Mouse (Mus musculus): ENCODE measurements around the gene Cdca8. TPM values are rescaled to one million over a fixed set of nuclear protein-coding genes. Genes with fewer than 3 reads are reported as not detected.

Cdca8 gene
- polyA plus RNA-seq, 1 experiment from 2014 or later: 200 TPM

- no peak overlapping the region for H3K27ac ChIP-seq (replicated peaks; ENCODE audit: low read depth, low read length)
- H3K4me1 ChIP-seq (ENCODE audit: control insufficient read depth, insufficient read depth, low read length): no peaks in the 10 kb centered on the region
- H3K4me2 ChIP-seq (ENCODE audit: low read depth, low read length): no peak overlapping the region
- WGBS: 78% methylated on average over 3 of the region's 3 CpGs
- H3K36me3 ChIP-seq (replicated peaks; ENCODE audit: control insufficient read depth, insufficient read depth, low read depth, low read length): no peaks in the 10 kb centered on the region
- no peaks in the 10 kb centered on the region for H3K9me3 ChIP-seq (replicated peaks; ENCODE audit: control insufficient read depth, low read length)
- H3K4me3 ChIP-seq (ENCODE audit: low read depth, low read length): no peak overlapping the region
- H3K27me3 ChIP-seq (ENCODE audit: control insufficient read depth, insufficient read depth, low read length): no peaks in the 10 kb centered on the region
- ATAC-seq (replicated peaks; ENCODE audit: insufficient number of reproducible peaks, low FRiP score, low TSS enrichment, low read depth) (no peak), DNase-seq (ENCODE audit: low spot score) (no peak)
- no peak overlapping the region for H3K9ac ChIP-seq (replicated peaks; ENCODE audit: low read length)
Measured at GRCm38 (mm10) chr4:124949488-124949887, 10.4 kb upstream of the Cdca8 start.

GRCm38 (mm10) chr4:124944961-124945360 lies 5.8 kb upstream of the Cdca8 start:
- Histone ChIP-seq H3K36me3 (replicated peaks; ENCODE audit: control insufficient read depth, insufficient read depth, low read depth, low read length) (no peaks in the 10 kb centered on the region), H3K4me2 (ENCODE audit: low read depth, low read length) (no peak overlapping the region), H3K9me3 (replicated peaks; ENCODE audit: control insufficient read depth, low read length) (no peaks in the 10 kb centered on the region), H3K27me3 (ENCODE audit: control insufficient read depth, insufficient read depth, low read length) (no peaks in the 10 kb centered on the region), H3K27ac (replicated peaks; ENCODE audit: low read depth, low read length) (no peak overlapping the region), H3K4me3 (ENCODE audit: low read depth, low read length) (no peak overlapping the region), H3K9ac (replicated peaks; ENCODE audit: low read length) (no peak overlapping the region), H3K4me1 (ENCODE audit: control insufficient read depth, insufficient read depth, low read length) (no peaks in the 10 kb centered on the region)
- 58% methylated on average over 2 of the region's 2 CpGs for WGBS
- no peak for ATAC-seq (replicated peaks; ENCODE audit: insufficient number of reproducible peaks, low FRiP score, low TSS enrichment, low read depth)
- DNase-seq (ENCODE audit: low spot score): peak; percentile 33

GRCm38 (mm10) chr4:124943781-124944180 lies 4.7 kb upstream of the Cdca8 start:
- no peaks in the 10 kb centered on the region for H3K9me3 ChIP-seq (replicated peaks; ENCODE audit: control insufficient read depth, low read length)
- no peaks in the 10 kb centered on the region; the same call in 1 of the 2 replicates for H3K36me3 ChIP-seq (replicated peaks; ENCODE audit: control insufficient read depth, insufficient read depth, low read depth, low read length)
- H3K27me3 ChIP-seq (ENCODE audit: control insufficient read depth, insufficient read depth, low read length): no peaks in the 10 kb centered on the region
- peak; percentile 46 for DNase-seq (ENCODE audit: low spot score)
- no peak overlapping the region for H3K27ac ChIP-seq (replicated peaks; ENCODE audit: low read depth, low read length)
- H3K4me1 ChIP-seq (ENCODE audit: control insufficient read depth, insufficient read depth, low read length): no peaks in the 10 kb centered on the region
- H3K4me3 ChIP-seq (ENCODE audit: low read depth, low read length): no peak overlapping the region
- ATAC-seq (replicated peaks; ENCODE audit: insufficient number of reproducible peaks, low FRiP score, low TSS enrichment, low read depth): no peak
- H3K9ac ChIP-seq (replicated peaks; ENCODE audit: low read length): no peak overlapping the region
- H3K4me2 ChIP-seq (ENCODE audit: low read depth, low read length): no peak overlapping the region
- WGBS: 62% methylated on average over 5 of the region's 5 CpGs

GRCm38 (mm10) chr4:124943022-124943421 lies 3.9 kb upstream of the Cdca8 start:
- no peaks in the 10 kb centered on the region for H3K4me1 ChIP-seq (ENCODE audit: control insufficient read depth, insufficient read depth, low read length)
- no peaks in the 10 kb centered on the region for H3K9me3 ChIP-seq (replicated peaks; ENCODE audit: control insufficient read depth, low read length)
- ATAC-seq (replicated peaks; ENCODE audit: insufficient number of reproducible peaks, low FRiP score, low TSS enrichment, low read depth) (no peak), DNase-seq (ENCODE audit: low spot score) (peak; percentile 88)
- H3K4me2 ChIP-seq (ENCODE audit: low read depth, low read length): no peak overlapping the region
- H3K9ac ChIP-seq (replicated peaks; ENCODE audit: low read length): no peak overlapping the region
- WGBS: 10% methylated on average over 4 of the region's 4 CpGs
- H3K27ac ChIP-seq (replicated peaks; ENCODE audit: low read depth, low read length): no peak overlapping the region
- H3K4me3 ChIP-seq (ENCODE audit: low read depth, low read length): no peak overlapping the region
- no peaks in the 10 kb centered on the region; the same call in 1 of the 2 replicates for H3K36me3 ChIP-seq (replicated peaks; ENCODE audit: control insufficient read depth, insufficient read depth, low read depth, low read length)
- H3K27me3 ChIP-seq (ENCODE audit: control insufficient read depth, insufficient read depth, low read length): no peaks in the 10 kb centered on the region

GRCm38 (mm10) chr4:124936613-124937471 lies 2.3 kb downstream of the Cdca8 start, which contains the start of gene 9930104L06Rik:
Gene 9930104L06Rik (plus strand): TSS chr4:124937048.
- DNase-seq (ENCODE audit: low spot score) (peak; percentile 99), ATAC-seq (replicated peaks; ENCODE audit: insufficient number of reproducible peaks, low FRiP score, low TSS enrichment, low read depth) (peak; percentile 97)
- Histone ChIP-seq H3K9me3 (replicated peaks; ENCODE audit: control insufficient read depth, low read length) (no peaks in the 10 kb centered on the region), H3K36me3 (replicated peaks; ENCODE audit: control insufficient read depth, insufficient read depth, low read depth, low read length) (no peaks in the 10 kb centered on the region; the same call in 1 of the 2 replicates), H3K9ac (replicated peaks; ENCODE audit: low read length) (peak within 1 kb of the TSS; percentile 80), H3K4me2 (ENCODE audit: low read depth, low read length) (peak within 1 kb of the TSS; percentile 71), H3K4me1 (ENCODE audit: control insufficient read depth, insufficient read depth, low read length) (no peaks in the 10 kb centered on the region), H3K27me3 (ENCODE audit: control insufficient read depth, insufficient read depth, low read length) (no peaks in the 10 kb centered on the region), H3K27ac (replicated peaks; ENCODE audit: low read depth, low read length) (no peak within 1 kb of the TSS), H3K4me3 (ENCODE audit: low read depth, low read length) (peak within 1 kb of the TSS; percentile 79)
- WGBS: under 1% methylated on average over 52 of the region's 52 CpGs

- no peak overlapping the region for H3K4me3 ChIP-seq (ENCODE audit: low read depth, low read length)
- H3K9ac ChIP-seq (replicated peaks; ENCODE audit: low read length): no peak overlapping the region
- peaks cover 4% of the 10 kb centered on the region for H3K36me3 ChIP-seq (replicated peaks; ENCODE audit: control insufficient read depth, insufficient read depth, low read depth, low read length)
- H3K27ac ChIP-seq (replicated peaks; ENCODE audit: low read depth, low read length): no peak overlapping the region
- H3K4me2 ChIP-seq (ENCODE audit: low read depth, low read length): no peak overlapping the region
- ATAC-seq (replicated peaks; ENCODE audit: insufficient number of reproducible peaks, low FRiP score, low TSS enrichment, low read depth): no peak
- DNase-seq (ENCODE audit: low spot score): no peak
- H3K4me1 ChIP-seq (ENCODE audit: control insufficient read depth, insufficient read depth, low read length): no peaks in the 10 kb centered on the region
- WGBS: 91% methylated on average over 5 of the region's 5 CpGs
- no peaks in the 10 kb centered on the region for H3K27me3 ChIP-seq (ENCODE audit: control insufficient read depth, insufficient read depth, low read length)
- H3K9me3 ChIP-seq (replicated peaks; ENCODE audit: control insufficient read depth, low read length): no peaks in the 10 kb centered on the region
Measured at GRCm38 (mm10) chr4:124928102-124928501, 11.0 kb downstream of the Cdca8 start.

GRCm38 (mm10) chr4:124905971-124906822 lies 32.9 kb downstream of the Cdca8 start:
- Histone ChIP-seq H3K4me2 (ENCODE audit: low read depth, low read length) (peak overlapping the region; percentile 35; the same call in 1 of the 2 replicates), H3K4me1 (ENCODE audit: control insufficient read depth, insufficient read depth, low read length) (peaks cover 2% of the 10 kb centered on the region), H3K9ac (replicated peaks; ENCODE audit: low read length) (peak overlapping the region; percentile 2; the same call in 1 of the 2 replicates), H3K27me3 (ENCODE audit: control insufficient read depth, insufficient read depth, low read length) (no peaks in the 10 kb centered on the region), H3K4me3 (ENCODE audit: low read depth, low read length) (peak overlapping the region; percentile 21; the same call in 1 of the 2 replicates), H3K36me3 (replicated peaks; ENCODE audit: control insufficient read depth, insufficient read depth, low read depth, low read length) (no peaks in the 10 kb centered on the region), H3K9me3 (replicated peaks; ENCODE audit: control insufficient read depth, low read length) (no peaks in the 10 kb centered on the region), H3K27ac (replicated peaks; ENCODE audit: low read depth, low read length) (0 out of 2 replicates have a peak overlapping the region, but pooled peaks have one; percentile 35)
- WGBS: 6% methylated on average over 21 of the region's 21 CpGs
- DNase-seq (ENCODE audit: low spot score): peak; percentile 76
- peak; percentile 69 for ATAC-seq (replicated peaks; ENCODE audit: insufficient number of reproducible peaks, low FRiP score, low TSS enrichment, low read depth)

All from embryonic facial prominence, embryonic 11.5 days (tissue).